Mouse (Mus musculus) heart, embryonic 15.5 days (tissue): Measurements from ENCODE around the gene Trim38. TPM values are rescaled to one million over a fixed set of nuclear protein-coding genes. Genes with fewer than 3 reads are reported as not detected.
"Not testable (repeated sequence)": the region's sequence is repeated elsewhere in the genome, so short reads cannot be mapped to it uniquely, and the experiment has no call there.

Experiments
- ATAC-seq: fragments of 200-750 bp; cut with Nextera tagmentation; replicated peaks from 2 replicates; pipeline ENCODE4 v1.8.0; 2017; ENCODE audit warnings: low read depth, moderate TSS enrichment; ENCODE audit not compliant: insufficient number of reproducible peaks, insufficient read depth, low FRiP score
- H3K27ac ChIP-seq: fragments of 300-500 bp; sonication (generic); 2 replicates; pipeline ENCODE4 v1.5.1; 2015; ENCODE audit warnings: mild to moderate bottlenecking, inconsistent platforms
- H3K27me3 ChIP-seq: fragments of 300-500 bp; sonication (generic); 2 replicates; pipeline ENCODE4 v1.6.1; 2015; ENCODE audit warnings: inconsistent platforms
- H3K36me3 ChIP-seq: fragments of 300-500 bp; sonication (generic); 2 replicates; pipeline ENCODE4 v1.6.1; 2015; ENCODE audit warnings: mild to moderate bottlenecking, inconsistent platforms
- H3K4me1 ChIP-seq: fragments of 300-500 bp; sonication (generic); replicated peaks from 2 replicates; pipeline ENCODE4 v1.6.1; 2015; ENCODE audit warnings: inconsistent platforms
- H3K4me2 ChIP-seq: fragments of 300-500 bp; sonication (generic); 2 replicates; pipeline ENCODE4 v1.6.1; 2015; ENCODE audit warnings: inconsistent platforms, mild to moderate bottlenecking, moderate library complexity
- H3K4me3 ChIP-seq: fragments of 300-500 bp; sonication (generic); 2 replicates; pipeline ENCODE4 v1.5.1; 2015; ENCODE audit warnings: mild to moderate bottlenecking, inconsistent platforms
- H3K9ac ChIP-seq: fragments of 300-500 bp; sonication (generic); 2 replicates; pipeline ENCODE4 v1.6.1; 2015; ENCODE audit warnings: mild to moderate bottlenecking, inconsistent platforms
- H3K9me3 ChIP-seq: fragments of 300-500 bp; sonication (generic); replicated peaks from 2 replicates; pipeline ENCODE4 v1.6.1; 2016; ENCODE audit warnings: inconsistent platforms
- WGBS: fragments of 180-500 bp; shearing (Covaris S2); methylation state at CpG from one replicate; pipeline ENCODE4 v1.1.7; 2015; ENCODE audit warnings: mixed read lengths; 5-methylcytosine and 5-hydroxymethylcytosine counted together
- polyA plus RNA-seq: library from polyadenylated mRNA; unstranded; fragments of >200 nt; fragmentation: Nextera tagmentation; extraction: Ambion mirVana; gene quantifications from 2 replicates; pipeline ENCODE4 v1.2.1, GENCODE M21; 2015

The Trim38 gene
- polyA plus RNA-seq, 1 experiment from 2014 or later, result not detected

DNA sequence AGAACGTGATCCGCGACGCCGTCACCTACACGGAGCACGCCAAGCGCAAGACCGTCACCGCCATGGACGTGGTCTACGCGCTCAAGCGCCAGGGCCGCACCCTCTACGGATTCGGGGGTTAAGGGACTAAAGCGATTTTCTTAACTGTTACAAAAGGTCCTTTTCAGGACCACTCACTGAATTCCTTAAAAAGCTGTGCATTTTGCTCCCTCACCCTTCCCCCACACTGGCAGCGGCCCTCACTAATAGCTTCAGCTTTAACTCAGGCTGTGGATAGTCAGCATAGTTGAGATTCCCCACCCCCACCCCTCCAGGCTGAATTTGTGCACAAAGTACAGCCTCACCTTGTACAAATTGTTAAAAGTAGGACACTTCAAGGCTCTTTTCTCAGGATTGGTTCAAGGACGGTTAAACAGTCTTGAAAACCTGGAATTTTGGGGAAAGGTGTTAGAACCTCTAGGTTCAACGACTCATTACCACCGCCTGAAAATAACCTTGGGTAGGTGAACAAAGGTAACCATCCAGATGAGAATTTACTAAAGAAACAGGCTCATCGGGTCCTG is 12.4 kb upstream of the Trim38 start:
- 4% methylated on average over 18 of the region's 23 CpGs for WGBS
- H3K4me3 ChIP-seq, result peak overlapping the region; percentile 48
- H3K9ac ChIP-seq, result peak overlapping the region; percentile 60
- peaks cover 23% of the 10 kb centered on the region for H3K4me1 ChIP-seq
- peak overlapping the region; percentile 86 for H3K27ac ChIP-seq
- no peaks in the 10 kb centered on the region for H3K36me3 ChIP-seq
- no peaks in the 10 kb centered on the region for H3K9me3 ChIP-seq
- H3K27me3 ChIP-seq, result no peaks in the 10 kb centered on the region
- peak overlapping the region; percentile 73 for H3K4me2 ChIP-seq
- ATAC-seq, result 0 out of 2 replicates have a peak, but pooled peaks have one; percentile 0

DNA sequence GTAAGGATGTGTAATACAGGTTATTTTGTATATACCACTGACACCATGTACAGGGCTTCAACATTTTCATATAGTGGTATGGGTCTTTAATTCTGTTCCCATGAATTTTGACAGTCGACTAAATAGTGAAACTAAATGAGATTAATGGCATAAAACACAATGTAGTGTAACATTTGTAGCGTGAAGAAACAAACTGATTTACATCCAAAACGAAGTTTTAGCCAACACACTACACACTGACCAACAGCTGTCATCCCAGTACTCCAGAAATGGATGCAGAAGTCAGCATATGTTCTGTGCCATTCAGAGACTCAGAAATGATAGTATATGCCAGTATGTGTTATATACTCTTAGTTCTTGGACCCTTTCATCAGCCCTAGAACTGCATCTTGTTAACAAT is 11.8 kb upstream of the Trim38 start:
- H3K9ac ChIP-seq, result no peak overlapping the region
- no peak overlapping the region for H3K4me3 ChIP-seq
- no peak for ATAC-seq
- peak overlapping the region; percentile 73; the same call in 1 of the 2 replicates for H3K4me2 ChIP-seq
- no peaks in the 10 kb centered on the region for H3K27me3 ChIP-seq
- 53% methylated on average over 3 of the region's 3 CpGs for WGBS
- H3K36me3 ChIP-seq, result no peaks in the 10 kb centered on the region
- no peaks in the 10 kb centered on the region for H3K9me3 ChIP-seq
- H3K4me1 ChIP-seq, result peaks cover 22% of the 10 kb centered on the region
- no peak overlapping the region for H3K27ac ChIP-seq

DNA sequence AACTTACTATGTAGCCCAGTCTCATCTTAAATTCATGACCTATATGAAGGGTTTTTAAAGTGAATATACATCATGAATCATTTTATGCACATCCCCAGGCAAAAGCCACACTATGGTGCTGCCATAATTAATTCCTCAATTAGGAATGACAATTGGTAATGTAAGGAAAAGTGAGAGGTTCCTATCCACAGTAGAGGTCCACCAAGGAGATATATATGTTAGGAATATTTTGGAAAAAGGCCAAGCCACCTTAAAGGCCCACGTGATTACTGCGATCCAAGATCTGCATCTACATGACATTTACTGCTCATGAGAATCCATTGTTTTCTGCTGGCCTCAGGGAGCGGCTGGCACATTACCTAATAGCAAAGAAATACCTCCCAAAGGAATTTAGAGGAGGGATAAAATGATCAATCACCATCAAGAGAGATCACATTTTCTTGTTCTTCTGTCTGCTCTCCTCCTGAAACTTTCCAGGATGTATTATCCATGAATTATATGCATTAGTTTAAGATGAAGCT is 10.4 kb upstream of the Trim38 start:
- no peak overlapping the region for H3K9ac ChIP-seq
- no peak overlapping the region for H3K4me2 ChIP-seq
- no peak overlapping the region for H3K4me3 ChIP-seq
- H3K4me1 ChIP-seq, result peaks cover 32% of the 10 kb centered on the region
- no peaks in the 10 kb centered on the region for H3K36me3 ChIP-seq
- no peak overlapping the region for H3K27ac ChIP-seq
- ATAC-seq, result no peak
- no peaks in the 10 kb centered on the region for H3K27me3 ChIP-seq
- WGBS, result 83% methylated on average over 3 of the region's 3 CpGs
- no peaks in the 10 kb centered on the region for H3K9me3 ChIP-seq

- Histone ChIP-seq H3K9me3 (no peaks in the 10 kb centered on the region), H3K4me3 (peak overlapping the region; percentile 68; the same call in 1 of the 2 replicates), H3K4me2 (peak overlapping the region; percentile 92), H3K9ac (no peak overlapping the region), H3K4me1 (peaks cover 34% of the 10 kb centered on the region), H3K36me3 (no peaks in the 10 kb centered on the region), H3K27me3 (no peaks in the 10 kb centered on the region), H3K27ac (peak overlapping the region; percentile 95)
- WGBS, result 61% methylated on average over 1 of the region's 1 CpGs
- ATAC-seq, result no peak
Measured at GRCm38 (mm10) chr13:23759916-23760239, 9.8 kb upstream of the Trim38 start.

GRCm38 (mm10) chr13:23760240-23760971 is 9.3 kb upstream of the Trim38 start:
- 2% methylated on average over 23 of the region's 27 CpGs for whole genome bisulfite sequencing
- Histone ChIP-seq H3K27ac (peak overlapping the region; percentile 95), H3K9me3 (no peaks in the 10 kb centered on the region), H3K4me3 (peak overlapping the region; percentile 68), H3K27me3 (no peaks in the 10 kb centered on the region), H3K4me2 (peak overlapping the region; percentile 92), H3K36me3 (no peaks in the 10 kb centered on the region), H3K9ac (peak overlapping the region; percentile 53), H3K4me1 (peaks cover 34% of the 10 kb centered on the region)
- no peak for ATAC-seq

- peak; percentile 79 for ATAC-seq
- peak within 1 kb of the TSS; percentile 68 for H3K4me3 ChIP-seq
- no peaks in the 10 kb centered on the region for H3K27me3 ChIP-seq
- no peaks in the 10 kb centered on the region for H3K36me3 ChIP-seq
- peaks cover 34% of the 10 kb centered on the region for H3K4me1 ChIP-seq
- no peaks in the 10 kb centered on the region for H3K9me3 ChIP-seq
- peak within 1 kb of the TSS; percentile 53 for H3K9ac ChIP-seq
- under 1% methylated on average over 63 of the region's 72 CpGs for WGBS
- peak within 1 kb of the TSS; percentile 95 for H3K27ac ChIP-seq
- H3K4me2 ChIP-seq, result peak within 1 kb of the TSS; percentile 92
Measured at GRCm38 (mm10) chr13:23760972-23761864, 8.5 kb upstream of the Trim38 start, which contains the start of gene Hist1h4a. Gene Hist1h4a, minus strand, starts transcription at chr13:23761230.

- not testable (repeated sequence) for H3K36me3 ChIP-seq, H3K27me3 ChIP-seq, H3K9me3 ChIP-seq
- peak; percentile 51 for ATAC-seq
- Histone ChIP-seq H3K4me2 (peak within 1 kb of the TSS; percentile 92), H3K4me1 (peaks cover 34% of the 10 kb centered on the region), H3K9ac (peak within 1 kb of the TSS; percentile 75), H3K4me3 (peak within 1 kb of the TSS; percentile 68), H3K27ac (peak within 1 kb of the TSS; percentile 95)
- WGBS, result under 1% methylated on average over 29 of the region's 52 CpGs
Measured at GRCm38 (mm10) chr13:23761871-23762821, 7.6 kb upstream of the Trim38 start, which contains the start of gene Hist1h3a. Gene Hist1h3a, minus strand, starts transcription at chr13:23762386.

DNA sequence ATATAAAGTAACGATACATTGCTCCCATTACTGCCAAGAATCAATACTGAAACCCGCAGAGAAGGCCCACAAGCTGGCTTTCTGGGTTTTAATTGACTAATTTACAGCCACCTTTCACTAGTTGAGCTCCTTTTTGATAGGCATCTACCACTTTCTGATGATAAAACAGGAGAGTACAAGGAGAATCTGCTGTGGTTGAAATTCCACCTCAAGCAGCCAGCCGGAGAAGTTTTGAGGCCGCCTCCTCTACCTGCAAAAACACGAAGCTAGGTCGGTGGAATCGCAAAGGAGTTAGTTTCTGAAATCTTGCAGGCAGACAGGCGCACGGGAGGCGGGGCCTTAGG is 6.5 kb upstream of the Trim38 start:
- peak overlapping the region; percentile 92 for H3K4me2 ChIP-seq
- H3K9me3 ChIP-seq, result no peaks in the 10 kb centered on the region
- WGBS, result under 1% methylated on average over 10 of the region's 10 CpGs
- ATAC-seq, result no peak
- H3K4me1 ChIP-seq, result peaks cover 29% of the 10 kb centered on the region
- H3K4me3 ChIP-seq, result peak overlapping the region; percentile 68
- no peaks in the 10 kb centered on the region for H3K27me3 ChIP-seq
- peak overlapping the region; percentile 75 for H3K9ac ChIP-seq
- peak overlapping the region; percentile 95 for H3K27ac ChIP-seq
- no peaks in the 10 kb centered on the region for H3K36me3 ChIP-seq

DNA sequence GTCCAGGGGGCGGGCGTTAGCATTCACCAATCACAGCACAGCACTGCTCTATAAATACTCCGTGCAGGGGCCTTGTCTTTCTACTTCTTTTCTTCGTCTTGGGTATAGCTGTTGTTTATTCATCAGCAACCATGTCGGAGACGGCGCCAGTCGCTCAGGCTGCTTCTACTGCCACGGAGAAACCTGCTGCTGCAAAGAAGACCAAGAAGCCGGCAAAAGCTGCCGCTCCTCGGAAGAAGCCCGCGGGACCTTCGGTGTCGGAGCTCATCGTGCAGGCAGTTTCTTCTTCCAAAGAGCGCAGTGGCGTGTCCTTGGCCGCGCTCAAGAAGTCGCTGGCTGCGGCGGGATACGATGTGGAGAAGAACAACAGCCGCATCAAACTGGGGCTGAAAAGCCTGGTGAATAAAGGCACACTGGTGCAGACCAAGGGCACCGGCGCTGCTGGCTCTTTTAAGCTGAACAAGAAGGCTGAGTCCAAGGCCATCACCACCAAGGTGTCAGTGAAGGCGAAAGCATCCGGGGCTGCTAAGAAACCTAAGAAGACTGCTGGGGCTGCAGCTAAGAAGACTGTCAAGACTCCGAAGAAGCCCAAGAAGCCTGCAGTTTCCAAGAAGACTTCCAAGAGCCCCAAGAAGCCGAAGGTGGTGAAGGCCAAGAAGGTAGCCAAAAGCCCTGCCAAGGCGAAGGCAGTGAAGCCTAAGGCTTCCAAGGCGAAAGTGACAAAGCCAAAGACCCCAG is 6.0 kb upstream of the Trim38 start, which contains the start of gene Hist1h1a:
Gene Hist1h1a, plus strand, starts transcription at position 81 of the 738 bp plus-strand sequence.
- Histone ChIP-seq H3K9ac (peak within 1 kb of the TSS; percentile 75), H3K9me3 (no peaks in the 10 kb centered on the region), H3K27me3 (no peaks in the 10 kb centered on the region), H3K36me3 (no peaks in the 10 kb centered on the region), H3K4me1 (peaks cover 29% of the 10 kb centered on the region), H3K4me3 (peak within 1 kb of the TSS; percentile 68), H3K27ac (peak within 1 kb of the TSS; percentile 95), H3K4me2 (peak within 1 kb of the TSS; percentile 92)
- 4% methylated on average over 34 of the region's 34 CpGs for WGBS
- ATAC-seq, result peak; percentile 67
